Mouse (Mus musculus) olfactory bulb, adult 2 months (tissue): ENCODE data around the gene Rcn3.

Experiments used
- CTCF ChIP-seq: fragments of 200-500 bp; IDR thresholded peaks from 2 replicates; pipeline ENCODE4 v1.5.1; 2012; ENCODE audit warnings: low read depth, mild to moderate bottlenecking, low read length, moderate library complexity; ENCODE audit not compliant: insufficient read depth
- POLR2A ChIP-seq: fragments of 200-500 bp; IDR thresholded peaks from 2 replicates; pipeline ENCODE4 v1.6.1; 2012; ENCODE audit warnings: mild to moderate bottlenecking, low read depth, low read length, moderate library complexity; ENCODE audit not compliant: insufficient read depth

GRCm38 (mm10) chr7:45073171-45073707 is 18.8 kb downstream of the Rcn3 start:
- TF ChIP-seq CTCF (no peak), POLR2A (no peak)
